In the genomic region with DNA sequence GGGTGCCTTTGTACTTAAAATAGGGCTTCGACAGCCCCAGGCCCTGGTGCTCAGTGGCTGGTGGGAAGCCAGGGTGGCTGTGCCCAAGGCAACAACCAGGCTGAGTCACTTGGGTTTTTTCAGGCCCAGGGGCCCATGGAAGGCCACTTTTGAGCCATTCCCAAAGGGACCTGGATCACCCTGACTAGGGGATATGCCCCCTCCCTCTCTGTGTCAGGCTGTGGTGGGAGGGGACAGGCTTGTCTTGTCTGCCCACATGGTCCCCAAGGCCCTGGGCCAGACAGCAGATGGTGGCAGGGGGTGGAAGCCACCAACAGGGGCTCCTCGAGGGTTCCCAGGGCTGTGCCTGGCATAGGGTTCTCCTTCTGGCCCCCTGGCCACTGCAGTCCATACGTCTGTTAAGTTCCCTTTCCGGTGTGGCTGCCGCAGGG, we compare ENCODE assay signal across 9 mouse cellular contexts. TPM values are rescaled to one million over a fixed set of nuclear protein-coding genes. Genes with fewer than 3 reads are reported as not detected.
A peak's percentile ranks its signal among the peaks of the same experiment; 100 is the strongest.
DNase-seq lines count a peak whose midpoint lies in the region; ATAC-seq and TF ChIP-seq lines count a peak whose summit lies in the region.
"Had no signal": no experiment of that assay in that cellular context is flagged by ENCODE, and none has a peak within 500 bp of the region (broad histone marks: within the 10 kb centered on the region; RNA-seq: fewer than 3 reads in every experiment).

No protein-coding gene starts in this region.

- peaks cover 58% of the 10 kb centered on the region for H3K4me1 ChIP-seq in midbrain, embryonic 10.5 days
- H3K4me1 ChIP-seq in midbrain, embryonic 16.5 days (ENCODE audit: control insufficient read depth, insufficient read depth, low read length): peaks cover 30% of the 10 kb centered on the region
- peaks cover 50% of the 10 kb centered on the region for H3K4me1 ChIP-seq in forebrain, embryonic 15.5 days
- H3K4me1 ChIP-seq in small intestine, adult 2 months (ENCODE audit: control insufficient read depth, insufficient read depth, insufficient read length, low read length): peaks cover 65% of the 10 kb centered on the region

- 0 out of 2 replicates have a peak, but pooled peaks cover 4% of the 10 kb centered on the region for H3K9me3 ChIP-seq in midbrain, embryonic 10.5 days (replicated peaks)
- no peaks in the 10 kb centered on the region for H3K9me3 ChIP-seq in midbrain, embryonic 16.5 days (replicated peaks; ENCODE audit: control insufficient read depth, low read length, poor library complexity, severe bottlenecking)
- H3K9me3 ChIP-seq in forebrain, embryonic 15.5 days: no peaks in the 10 kb centered on the region

- WGBS in midbrain, embryonic 10.5 days: 78% methylated on average over 5 of the region's 5 CpGs
- 65% methylated on average over 5 of the region's 5 CpGs for WGBS in midbrain, embryonic 16.5 days
- 71% methylated on average over 5 of the region's 5 CpGs for WGBS in forebrain, embryonic 15.5 days
- 29% methylated on average over 5 of the region's 5 CpGs for WGBS in small intestine, adult 2 months

- no peak overlapping the region for H3K4me2 ChIP-seq in midbrain, embryonic 16.5 days (ENCODE audit: low read length)
- no peak overlapping the region for H3K4me2 ChIP-seq in forebrain, embryonic 15.5 days (replicated peaks)
- H3K4me2 ChIP-seq: lung, embryonic 14.5 days had no signal

- no peak for TF ChIP-seq CTCF in small intestine, adult 2 months (IDR thresholded peaks at IDR 0.05; ENCODE audit: extremely low read depth, insufficient read length, insufficient replicate concordance, low read depth, low read length)

- peak overlapping the region; percentile 12; the same call in 1 of the 2 replicates for H3K4me3 ChIP-seq in midbrain, embryonic 10.5 days
- no peak overlapping the region for H3K4me3 ChIP-seq in midbrain, embryonic 16.5 days (ENCODE audit: low read depth, low read length)
- H3K4me3 ChIP-seq in forebrain, embryonic 15.5 days: no peak overlapping the region
- peak overlapping the region; percentile 28 for H3K4me3 ChIP-seq in small intestine, adult 2 months (ENCODE audit: low read depth, low read length)

- H3K36me3 ChIP-seq in midbrain, embryonic 10.5 days: peaks cover 48% of the 10 kb centered on the region
- peaks cover 36% of the 10 kb centered on the region for H3K36me3 ChIP-seq in midbrain, embryonic 16.5 days (ENCODE audit: control insufficient read depth, insufficient read depth, low read length)
- peaks cover 38% of the 10 kb centered on the region for H3K36me3 ChIP-seq in forebrain, embryonic 15.5 days
- peaks cover 42% of the 10 kb centered on the region for H3K36me3 ChIP-seq in small intestine, adult 2 months (ENCODE audit: control insufficient read depth, insufficient read depth, low read length)

- peak; percentile 56 to 61 for DNase-seq in cerebellum, adult 18-20 months
- no peak for DNase-seq in cerebellum, postnatal 14 days
- no peak for DNase-seq in midbrain, embryonic 10.5 days (ENCODE audit: low spot score)
- DNase-seq in lung, postnatal 25 days (ENCODE audit: low spot score): no peak
- DNase-seq in urinary bladder, adult 2 months (ENCODE audit: low spot score): no peak
- DNase-seq: lung, embryonic 14.5 days had no signal

- H3K9ac ChIP-seq in midbrain, embryonic 16.5 days (ENCODE audit: low read depth, low read length): no peak overlapping the region
- H3K9ac ChIP-seq in forebrain, embryonic 15.5 days (replicated peaks): no peak overlapping the region
- H3K9ac ChIP-seq: lung, embryonic 14.5 days had no signal

- H3K27ac ChIP-seq in midbrain, embryonic 10.5 days (replicated peaks): peak overlapping the region; percentile 49
- no peak overlapping the region for H3K27ac ChIP-seq in midbrain, embryonic 16.5 days (ENCODE audit: low read length)
- peak overlapping the region; percentile 48 for H3K27ac ChIP-seq in forebrain, embryonic 15.5 days (replicated peaks)
- peak overlapping the region; percentile 57 for H3K27ac ChIP-seq in small intestine, adult 2 months (ENCODE audit: insufficient read depth, low read depth, low read length)

- H3K27me3 ChIP-seq in midbrain, embryonic 10.5 days (ENCODE audit: low read depth, poor library complexity, severe bottlenecking): no peaks in the 10 kb centered on the region
- H3K27me3 ChIP-seq in midbrain, embryonic 16.5 days (ENCODE audit: control insufficient read depth, insufficient read depth, low read depth, low read length): no peaks in the 10 kb centered on the region
- no peaks in the 10 kb centered on the region for H3K27me3 ChIP-seq in forebrain, embryonic 15.5 days
- H3K27me3 ChIP-seq in small intestine, adult 2 months (ENCODE audit: control insufficient read depth, insufficient read depth, low read length): no peaks in the 10 kb centered on the region

- TF ChIP-seq POLR2A in small intestine, adult 2 months (IDR thresholded peaks at IDR 0.05; ENCODE audit: low read depth, low read length): no peak

- ATAC-seq in midbrain, embryonic 16.5 days: no peak
- ATAC-seq in forebrain, embryonic 15.5 days (replicated peaks): no peak

RNA-seq across cellular contexts. Expression of a gene that starts 7.5 kb away (rescaled TPM):
- 7.8 and 9.8 TPM in 2 replicates for polyA plus RNA-seq in midbrain, embryonic 10.5 days (2016; fragmentation: Nextera tagmentation; extraction: Ambion mirVana)
- polyA plus RNA-seq in midbrain, embryonic 16.5 days (2015; fragmentation: Nextera tagmentation; extraction: Ambion mirVana): 11.3 and 12.6 TPM in 2 replicates
- polyA plus RNA-seq in forebrain, embryonic 15.5 days (2015; fragmentation: Nextera tagmentation; extraction: Ambion mirVana): 12.1 and 15.1 TPM in 2 replicates
- 94.8 and 187 TPM in 2 replicates for polyA plus RNA-seq in small intestine, adult 2 months (2012; rRNA removed)
- 30.0 and 39.0 TPM in 2 replicates for polyA plus RNA-seq in urinary bladder, adult 2 months (2012; rRNA removed)

RNA-seq across cellular contexts. Expression of a gene that starts 25.2 kb away (rescaled TPM):
- 61.4 and 68.5 TPM in 2 replicates for polyA plus RNA-seq in midbrain, embryonic 10.5 days (2016; fragmentation: Nextera tagmentation; extraction: Ambion mirVana)
- polyA plus RNA-seq in midbrain, embryonic 16.5 days (2015; fragmentation: Nextera tagmentation; extraction: Ambion mirVana): 49.7 and 52.2 TPM in 2 replicates
- polyA plus RNA-seq in forebrain, embryonic 15.5 days (2015; fragmentation: Nextera tagmentation; extraction: Ambion mirVana): 54.9 and 57.8 TPM in 2 replicates
- 29.1 and 53.3 TPM in 2 replicates for polyA plus RNA-seq in small intestine, adult 2 months (2012; rRNA removed)
- polyA plus RNA-seq in urinary bladder, adult 2 months (2012; rRNA removed): 12.5 and 17.9 TPM in 2 replicates

RNA-seq across cellular contexts. Expression of a gene that starts 33.9 kb away (rescaled TPM):
- polyA plus RNA-seq in midbrain, embryonic 10.5 days (2016; fragmentation: Nextera tagmentation; extraction: Ambion mirVana): 528 and 571 TPM in 2 replicates
- 535 and 543 TPM in 2 replicates for polyA plus RNA-seq in midbrain, embryonic 16.5 days (2015; fragmentation: Nextera tagmentation; extraction: Ambion mirVana)
- 633 and 637 TPM in 2 replicates for polyA plus RNA-seq in forebrain, embryonic 15.5 days (2015; fragmentation: Nextera tagmentation; extraction: Ambion mirVana)
- polyA plus RNA-seq in small intestine, adult 2 months (2012; rRNA removed): 755 and 1,606 TPM in 2 replicates
- polyA plus RNA-seq in urinary bladder, adult 2 months (2012; rRNA removed): 1,109 and 1,486 TPM in 2 replicates

RNA-seq across cellular contexts. Expression of a gene that starts 36.9 kb away (rescaled TPM):
- polyA plus RNA-seq in midbrain, embryonic 10.5 days (2016; fragmentation: Nextera tagmentation; extraction: Ambion mirVana): 215 TPM in 2 replicates
- polyA plus RNA-seq in midbrain, embryonic 16.5 days (2015; fragmentation: Nextera tagmentation; extraction: Ambion mirVana): 227 and 233 TPM in 2 replicates
- polyA plus RNA-seq in forebrain, embryonic 15.5 days (2015; fragmentation: Nextera tagmentation; extraction: Ambion mirVana): 211 and 229 TPM in 2 replicates
- 214 and 554 TPM in 2 replicates for polyA plus RNA-seq in small intestine, adult 2 months (2012; rRNA removed)
- polyA plus RNA-seq in urinary bladder, adult 2 months (2012; rRNA removed): 119 TPM in 2 replicates

RNA-seq across cellular contexts. Expression of a gene that starts 40.2 kb away (rescaled TPM):
- polyA plus RNA-seq in midbrain, embryonic 10.5 days (2016; fragmentation: Nextera tagmentation; extraction: Ambion mirVana): 52.7 and 53.3 TPM in 2 replicates
- polyA plus RNA-seq in midbrain, embryonic 16.5 days (2015; fragmentation: Nextera tagmentation; extraction: Ambion mirVana): 52.5 and 58.3 TPM in 2 replicates
- 56.8 and 61.3 TPM in 2 replicates for polyA plus RNA-seq in forebrain, embryonic 15.5 days (2015; fragmentation: Nextera tagmentation; extraction: Ambion mirVana)
- 102 and 228 TPM in 2 replicates for polyA plus RNA-seq in small intestine, adult 2 months (2012; rRNA removed)
- 58.2 and 61.1 TPM in 2 replicates for polyA plus RNA-seq in urinary bladder, adult 2 months (2012; rRNA removed)

Comparison
In these comparisons a context has a peak if more than half of its experiments do, and no peak if none do; other contexts are left out.
1. DNase-seq: peak in cerebellum, adult 18-20 months (2 of 2); none in cerebellum, postnatal 14 days (0 of 2), midbrain, embryonic 10.5 days (single experiment), lung, postnatal 25 days (single experiment) and urinary bladder, adult 2 months (single experiment).
2. H3K4me3 ChIP-seq: peak in midbrain, embryonic 10.5 days (single experiment) and small intestine, adult 2 months (single experiment); none in midbrain, embryonic 16.5 days (single experiment) and forebrain, embryonic 15.5 days (single experiment).